Mouse (Mus musculus): ENCODE results near the gene Atp6v0c.

Atp6v0c gene

DNA sequence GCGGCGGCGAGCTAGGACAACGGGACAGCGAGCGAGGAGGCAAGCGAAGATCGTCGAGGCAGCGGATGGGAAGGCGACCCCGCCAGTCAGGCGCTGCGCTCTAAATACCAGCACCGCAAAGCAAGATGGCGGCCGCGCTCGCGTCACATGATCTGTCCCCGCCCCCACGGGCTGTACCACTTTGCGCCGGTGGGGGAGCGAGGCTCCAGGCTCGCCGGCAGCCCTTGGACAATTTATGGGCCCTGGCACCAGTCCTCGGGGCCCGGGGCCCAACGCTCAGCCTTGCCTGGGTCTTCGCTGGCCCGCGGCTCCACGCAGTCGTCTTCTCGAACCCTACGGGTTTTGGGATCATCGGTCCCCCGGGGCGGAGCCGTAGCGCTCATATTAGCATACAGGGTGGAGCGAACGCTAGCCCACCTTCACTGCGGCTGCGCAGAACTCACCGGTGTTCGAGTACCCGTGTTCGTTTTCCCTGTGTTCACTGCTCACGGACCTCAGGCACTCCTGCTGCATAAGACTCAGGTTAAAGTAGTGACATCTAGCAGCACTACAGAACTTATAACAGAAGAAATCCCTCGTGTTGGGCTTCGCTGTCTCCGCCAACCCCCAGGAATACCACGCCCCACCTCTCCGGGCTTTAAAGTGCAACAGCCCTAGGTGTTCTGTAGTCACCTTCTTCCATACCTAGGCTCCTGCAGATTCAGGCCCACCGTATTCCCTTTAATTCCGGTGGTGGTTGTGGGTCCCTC is at the start of gene Atp6v0c:
TSS of gene Atp6v0c (minus strand) at position 386 of the 749 bp plus-strand sequence.
- DNase-seq = peak; percentile 96

DNA sequence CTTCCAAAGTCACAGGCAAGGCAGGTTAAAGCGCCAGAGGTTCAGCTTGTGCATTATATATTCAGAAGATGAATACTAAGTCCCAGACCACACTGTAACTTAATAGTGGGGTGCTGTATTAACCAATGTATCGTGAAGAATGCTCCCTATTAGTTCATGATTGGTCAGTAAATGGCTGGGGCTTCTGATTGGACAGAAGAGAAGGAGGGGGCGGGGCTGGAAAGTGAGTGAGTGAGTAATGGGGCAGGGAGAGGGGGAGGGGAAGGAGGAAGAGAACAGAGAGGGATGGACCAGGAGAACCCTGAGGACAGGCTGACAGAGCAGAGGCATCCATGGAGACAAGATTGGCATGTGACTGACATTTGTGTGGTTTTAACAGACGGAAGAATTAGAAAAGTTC is 47.3 kb upstream of the Atp6v0c start:
- DNase-seq = no peak

- DNase-seq = no peak
Observed at GRCm38 (mm10) chr17:24213186-24213585, 43.7 kb upstream of the Atp6v0c start.

GRCm38 (mm10) chr17:24212441-24213018 is 43.0 kb upstream of the Atp6v0c start:
- DNase-seq = no peak

DNA sequence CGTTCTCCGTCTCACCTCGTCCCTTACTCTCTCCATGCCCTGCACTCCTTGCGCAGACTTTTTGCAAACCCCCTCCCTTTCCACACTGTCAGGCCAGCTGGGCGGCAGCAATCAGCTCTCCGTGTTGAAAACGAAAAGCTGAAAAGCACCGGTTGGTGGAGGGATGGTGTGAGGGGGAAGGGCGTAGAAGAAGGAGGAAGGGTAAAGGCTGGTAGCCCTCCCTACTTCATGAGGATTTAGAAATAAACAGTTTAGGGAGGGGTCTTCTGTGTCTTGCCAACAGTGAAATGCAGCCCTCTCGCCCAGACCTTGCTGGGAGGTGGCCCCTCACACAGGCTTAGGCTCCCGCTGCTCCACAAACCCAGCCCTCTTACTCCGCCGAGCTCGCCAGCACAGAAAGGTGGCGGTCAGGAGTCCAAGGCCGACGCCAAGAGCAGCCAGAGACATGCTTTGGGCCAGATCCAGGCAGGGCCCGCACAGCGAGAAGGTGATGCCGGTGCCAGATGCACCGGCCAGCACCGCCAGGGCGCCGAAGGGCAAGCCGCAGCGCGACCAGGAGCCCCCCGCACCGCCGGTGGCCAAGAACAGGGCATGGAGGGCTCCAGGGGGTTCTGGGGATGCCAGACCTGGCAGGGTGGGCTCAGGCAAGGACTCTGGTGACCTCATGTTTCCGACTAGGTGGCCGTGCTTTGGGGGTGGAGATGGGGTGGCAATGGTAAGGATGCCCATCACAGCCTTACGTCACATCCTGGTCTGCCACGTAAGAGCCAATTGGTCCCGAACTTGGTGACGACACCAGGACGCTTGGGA is 42.3 kb upstream of the Atp6v0c start:
- peak; percentile 87 for DNase-seq

DNA sequence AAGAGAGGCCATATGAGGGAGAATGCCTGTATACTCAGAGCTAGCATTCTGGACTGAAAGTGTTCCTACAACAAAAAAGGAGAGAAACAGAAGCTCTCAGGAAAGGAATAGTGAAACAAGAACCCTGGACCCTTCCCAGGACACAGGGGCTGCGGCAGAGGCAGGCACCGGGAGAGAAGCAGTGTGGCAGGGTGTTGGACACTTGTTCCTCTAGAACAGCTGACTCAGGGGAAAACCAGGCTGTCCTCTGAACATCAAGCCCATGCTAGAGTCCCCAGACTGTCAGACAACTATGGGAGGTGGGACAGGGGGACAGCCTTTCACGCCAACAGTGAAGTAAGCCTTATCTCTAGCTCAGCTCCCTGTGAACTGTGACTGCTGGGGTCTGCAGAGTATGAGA is 41.1 kb upstream of the Atp6v0c start:
- no peak for DNase-seq

DNA sequence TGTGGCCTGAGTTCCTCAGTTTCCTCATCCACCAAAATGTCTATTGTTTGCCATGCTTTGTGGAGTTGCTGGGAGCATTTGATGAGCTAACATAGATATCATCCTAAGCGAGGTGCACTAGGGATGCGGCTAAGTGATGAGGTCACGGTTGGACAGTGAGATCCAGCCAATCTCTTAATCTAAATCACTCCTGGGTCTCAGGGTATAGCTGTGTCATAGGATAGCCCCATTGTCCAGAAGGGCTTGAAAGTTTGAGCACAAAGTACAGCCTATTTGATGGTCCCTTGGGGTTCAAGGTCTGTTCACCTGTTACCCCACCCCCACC is 40.4 kb upstream of the Atp6v0c start:
- no peak for DNase-seq

DNA sequence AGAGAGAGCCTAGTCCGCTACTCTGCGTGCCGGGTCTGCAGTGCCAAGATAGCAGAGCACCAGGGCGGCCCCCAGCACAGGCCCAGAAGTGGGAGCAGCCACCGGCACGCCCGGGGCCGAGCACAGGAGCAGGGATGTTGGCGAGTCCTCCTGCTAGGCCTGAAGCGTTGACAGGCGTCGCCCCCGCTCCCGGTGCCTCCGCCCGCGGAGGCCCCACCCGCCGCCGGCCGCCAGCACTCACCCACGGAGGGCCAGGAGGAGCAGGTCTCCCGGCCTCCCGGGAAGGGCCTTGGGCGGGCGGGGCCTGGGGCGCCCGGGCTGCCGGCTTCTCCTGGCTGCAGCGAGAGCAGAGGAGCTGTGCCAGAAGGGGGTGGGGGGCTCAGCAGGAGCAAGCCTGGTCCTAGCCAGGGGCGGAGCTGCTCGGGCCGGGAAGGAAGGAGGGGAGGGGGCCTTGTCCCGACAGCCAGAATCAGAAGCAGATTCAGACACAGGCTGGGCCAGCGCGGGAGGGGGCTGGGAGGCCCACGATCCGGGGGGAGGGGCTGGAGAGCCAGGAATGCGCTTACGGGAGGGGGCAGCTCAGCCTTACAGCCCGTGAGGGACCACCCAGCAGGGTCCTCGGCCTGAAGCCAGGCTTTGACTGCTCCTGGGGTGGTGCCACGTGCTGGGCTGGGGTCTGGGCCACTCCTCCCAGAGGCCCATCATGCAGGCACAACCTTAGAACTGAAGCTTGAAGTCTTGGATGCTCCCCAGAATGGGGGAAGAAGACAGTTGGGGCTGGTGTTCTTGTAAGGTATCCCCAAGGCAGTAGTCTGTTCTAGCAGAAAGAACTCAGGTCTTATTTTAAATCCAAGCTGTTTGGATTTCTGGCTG is 39.8 kb upstream of the Atp6v0c start, which contains the start of gene Ntn3:
TSS of gene Ntn3 (minus strand) at position 489 of the 873 bp plus-strand sequence.
- peak; percentile 75 for DNase-seq

DNA sequence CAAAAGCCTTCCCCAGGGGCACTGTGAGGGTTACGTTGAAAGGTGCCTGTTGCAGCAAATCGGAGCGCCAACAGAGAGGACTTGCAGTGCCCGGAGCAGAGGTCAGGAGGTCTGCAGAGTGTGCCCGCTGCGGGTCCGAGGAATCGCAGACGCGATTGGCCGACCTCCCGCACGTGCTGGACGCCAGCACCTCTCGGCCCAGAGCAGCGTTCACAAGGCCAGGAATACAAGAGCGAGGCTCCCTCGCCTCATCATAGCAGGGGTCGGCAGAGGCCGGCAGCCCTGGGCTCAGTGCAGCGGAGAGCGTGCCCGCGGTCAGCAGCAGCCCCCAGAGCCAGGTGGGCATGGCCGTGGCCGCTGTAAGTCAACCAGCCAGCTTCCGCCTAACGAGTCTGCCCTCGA is 39.1 kb upstream of the Atp6v0c start:
- DNase-seq = peak; percentile 53

- peak; percentile 65 for DNase-seq
Observed at GRCm38 (mm10) chr17:24207768-24208640, 38.5 kb upstream of the Atp6v0c start.

- DNase-seq = peak; percentile 76
Observed at GRCm38 (mm10) chr17:24206451-24207351, 37.2 kb upstream of the Atp6v0c start.

GRCm38 (mm10) chr17:24205908-24206361 is 36.4 kb upstream of the Atp6v0c start:
- no peak for DNase-seq

- peak; percentile 97 for DNase-seq
Observed at GRCm38 (mm10) chr17:24205284-24205888, 35.9 kb upstream of the Atp6v0c start, which contains the start of gene Tbc1d24. Tbc1d24 (minus strand) TSS chr17:24205562.

DNA sequence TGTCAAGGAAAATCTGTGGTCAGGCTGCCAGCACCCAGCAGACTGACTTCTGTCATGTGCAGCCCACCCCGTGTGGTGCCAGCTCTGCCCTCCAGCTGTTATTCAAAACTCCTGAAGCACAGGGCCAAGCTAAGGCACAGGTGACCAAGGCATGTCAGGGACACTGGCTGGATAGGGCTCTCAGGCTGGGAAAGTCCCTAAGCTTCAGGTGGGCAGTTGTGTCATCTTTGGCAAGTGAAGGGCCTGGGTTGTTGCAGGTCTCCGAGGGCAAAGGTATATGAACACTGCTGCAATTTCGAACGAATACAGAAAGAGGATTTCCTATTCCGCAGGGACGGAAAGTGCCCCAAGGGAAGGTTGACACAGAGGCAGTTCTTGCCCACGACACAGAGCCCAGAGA is 35.3 kb upstream of the Atp6v0c start:
- DNase-seq = peak; percentile 66

- DNase-seq = no peak
Observed at GRCm38 (mm10) chr17:24203611-24204534, 34.4 kb upstream of the Atp6v0c start.

DNA sequence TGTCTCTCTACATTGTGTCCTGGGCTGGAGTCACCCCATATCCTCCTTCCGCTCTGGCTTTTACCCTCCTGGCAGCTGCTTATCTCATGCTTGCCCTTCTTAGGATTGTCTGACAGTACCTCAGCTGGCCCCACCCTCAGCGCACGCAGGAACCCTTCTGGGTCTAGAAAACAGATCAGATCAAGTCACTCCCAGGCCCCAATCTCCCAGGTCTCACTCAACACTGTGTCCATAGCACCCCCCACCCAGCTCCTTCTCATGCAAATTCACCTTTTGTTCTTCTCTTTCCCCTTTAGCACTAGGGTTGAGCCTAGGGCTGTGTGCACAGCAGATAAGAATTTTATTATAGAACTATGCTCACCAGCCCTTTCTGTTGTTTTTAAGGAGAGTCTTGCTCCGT is 33.6 kb upstream of the Atp6v0c start:
- DNase-seq = no peak

DNA sequence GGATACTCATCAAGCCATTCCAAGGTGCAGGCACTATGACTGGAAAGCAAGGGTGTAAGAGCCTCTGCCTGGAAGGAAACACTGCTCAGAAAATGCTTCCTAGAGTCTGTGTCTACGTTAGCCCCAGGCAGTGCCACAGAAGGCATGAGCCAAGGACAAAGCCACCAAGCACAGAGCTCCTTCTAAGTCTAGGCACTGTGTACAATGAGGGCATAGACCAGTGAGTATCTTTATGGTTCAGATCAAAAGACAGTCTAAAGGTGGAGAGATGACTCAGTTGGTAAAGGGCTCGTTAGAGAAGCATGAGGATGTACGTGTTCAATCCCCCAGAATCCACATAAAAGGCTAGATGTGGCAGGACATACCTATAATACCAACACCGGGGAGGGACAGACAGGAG is 31.6 kb upstream of the Atp6v0c start:
- DNase-seq = no peak

GRCm38 (mm10) chr17:24199741-24200140 is 30.2 kb upstream of the Atp6v0c start:
- DNase-seq = no peak

- DNase-seq = peak; percentile 76
Observed at GRCm38 (mm10) chr17:24199252-24199651, 29.8 kb upstream of the Atp6v0c start.

Data from cerebellum, adult 11-12 months (tissue).